Mouse (Mus musculus) left cerebral cortex, adult 18-20 months (tissue): Measurements from ENCODE around the gene Wdr70. TPM values are rescaled to one million over a fixed set of nuclear protein-coding genes. Genes with fewer than 3 reads are reported as not detected.
A peak's percentile ranks its signal among the peaks of the same experiment; 100 is the strongest.

ENCODE experiments used
- DNase-seq, 2 experiments: peaks; one replicate each; pipeline ENCODE4 v3.0.0; 2021 to 2022; ENCODE audit warnings: low spot score in 2 of 2, mixed read lengths in 1 of 2
- total RNA-seq, 2 experiments: library from RNA; stranded (reverse); gene quantifications; 2 replicates each; pipeline ENCODE4 v1.2.3; 2021

Gene Wdr70
- total RNA-seq, 2 experiments from 2014 or later: 35.7 to 37.6 TPM

- peak in 1 of 2 experiments; percentile 16 for DNase-seq
Measured at GRCm38 (mm10) chr15:7935571-7936165, 163.3 kb downstream of the Wdr70 start.

- no peak for DNase-seq
Measured at GRCm38 (mm10) chr15:7934580-7934979, 164.4 kb downstream of the Wdr70 start.

DNA sequence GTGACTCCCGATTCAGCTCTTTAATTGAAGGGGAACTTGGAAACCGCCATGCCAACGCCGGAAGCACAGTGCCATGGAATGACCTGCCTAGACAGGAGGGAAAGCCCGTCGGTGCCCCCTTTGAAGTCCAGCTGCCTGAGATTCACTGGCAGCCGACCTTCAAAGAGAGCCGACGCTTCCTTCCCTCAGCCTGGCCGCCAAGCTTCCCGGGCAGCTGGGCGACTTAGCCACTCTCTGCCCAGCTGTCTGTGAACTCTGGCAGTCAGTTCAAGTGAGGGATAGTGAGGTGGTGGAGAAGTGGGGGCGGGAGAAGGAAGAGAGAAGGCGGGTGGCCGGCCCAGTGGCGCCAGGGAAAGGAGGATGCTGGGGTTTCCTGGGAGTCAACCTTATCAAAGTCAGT lies 164.9 kb downstream of the Wdr70 start:
- DNase-seq: no peak

- DNase-seq: peak; percentile 51 to 59
Measured at GRCm38 (mm10) chr15:7931605-7932008, 167.4 kb downstream of the Wdr70 start.

GRCm38 (mm10) chr15:7925382-7925781 lies 173.6 kb downstream of the Wdr70 start:
- no peak for DNase-seq

- no peak for DNase-seq
Measured at GRCm38 (mm10) chr15:7923281-7923680, 175.7 kb downstream of the Wdr70 start.

DNA sequence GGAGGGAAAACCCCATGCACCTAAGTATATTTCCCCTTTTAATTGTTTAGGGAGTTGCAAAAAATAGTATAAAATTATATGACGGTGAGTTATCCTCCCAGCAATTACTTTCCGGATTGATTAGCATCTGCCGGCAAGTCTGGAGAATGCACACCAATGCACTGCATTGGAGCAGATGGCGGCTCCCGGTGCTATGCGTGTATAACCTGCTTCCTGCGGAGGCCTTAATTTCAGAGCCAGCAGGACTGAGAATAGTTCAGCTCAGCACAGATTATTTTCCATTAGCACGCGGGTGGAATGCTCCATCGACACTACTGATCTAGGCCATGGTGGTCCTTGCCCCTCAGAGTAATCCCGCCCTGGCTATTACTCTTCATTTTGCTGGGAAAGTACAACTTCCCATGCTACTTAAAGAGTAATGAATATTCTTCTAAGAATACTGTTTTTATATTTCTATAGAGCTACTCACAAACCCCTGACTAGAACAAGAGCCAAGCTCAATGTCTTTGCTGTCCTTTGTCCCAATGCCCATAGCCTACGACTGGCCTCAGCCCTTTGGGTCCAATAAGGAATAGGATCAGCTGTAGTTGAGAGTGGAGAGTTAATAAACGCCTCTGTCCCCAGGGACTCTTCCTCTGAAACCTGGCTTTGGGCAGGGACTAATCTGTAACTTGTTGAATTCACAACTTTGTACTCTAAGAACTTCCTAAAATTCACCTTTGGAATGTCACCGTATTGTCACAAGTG lies 176.5 kb downstream of the Wdr70 start:
- DNase-seq: no peak

DNA sequence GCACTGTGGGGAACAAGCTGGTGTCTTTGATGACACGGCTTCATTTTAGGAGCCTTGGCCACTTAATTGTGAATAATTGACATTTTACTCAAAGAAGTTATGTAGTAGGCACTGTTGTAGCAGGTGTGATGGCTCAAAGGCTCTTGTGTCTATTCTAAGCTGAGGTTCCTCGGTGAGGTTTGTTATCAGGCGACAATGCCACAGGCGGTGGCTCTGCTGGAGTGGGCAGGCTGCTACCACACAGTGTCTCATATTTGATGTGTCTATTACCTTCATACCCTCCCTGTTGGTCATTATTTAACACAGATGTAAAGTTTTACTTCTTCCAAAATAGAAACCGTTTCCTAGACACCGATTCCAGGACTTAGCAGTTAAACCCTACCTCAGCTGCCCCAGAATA lies 177.9 kb downstream of the Wdr70 start:
- no peak for DNase-seq

DNA sequence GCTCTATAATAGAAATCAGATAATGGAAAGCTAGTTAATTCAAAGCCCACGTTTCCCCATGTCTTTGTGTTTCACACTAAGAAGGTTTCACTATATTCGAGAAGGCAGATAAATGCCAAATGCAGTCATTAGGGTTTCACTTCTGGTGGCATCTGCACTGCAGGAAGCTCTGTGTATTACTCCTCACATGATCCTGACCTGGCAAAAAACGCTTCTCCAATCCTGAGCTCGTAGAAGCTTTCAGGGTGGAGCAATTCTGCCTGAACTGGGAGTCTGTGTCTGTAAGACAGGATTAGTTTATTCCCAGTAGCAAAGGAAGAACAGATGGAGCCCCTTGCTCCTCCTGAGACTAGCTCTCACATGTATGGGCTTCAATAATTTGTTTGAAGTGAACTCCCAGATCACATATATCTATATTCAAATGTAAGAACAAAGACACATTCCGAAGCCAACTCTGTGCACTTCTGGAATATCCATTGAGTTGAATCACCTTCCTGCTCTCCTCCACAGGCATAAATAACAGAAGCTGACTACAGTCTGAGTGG lies 192.4 kb downstream of the Wdr70 start:
- DNase-seq: no peak

GRCm38 (mm10) chr15:7899286-7899685 lies 199.7 kb downstream of the Wdr70 start:
- no peak for DNase-seq

DNA sequence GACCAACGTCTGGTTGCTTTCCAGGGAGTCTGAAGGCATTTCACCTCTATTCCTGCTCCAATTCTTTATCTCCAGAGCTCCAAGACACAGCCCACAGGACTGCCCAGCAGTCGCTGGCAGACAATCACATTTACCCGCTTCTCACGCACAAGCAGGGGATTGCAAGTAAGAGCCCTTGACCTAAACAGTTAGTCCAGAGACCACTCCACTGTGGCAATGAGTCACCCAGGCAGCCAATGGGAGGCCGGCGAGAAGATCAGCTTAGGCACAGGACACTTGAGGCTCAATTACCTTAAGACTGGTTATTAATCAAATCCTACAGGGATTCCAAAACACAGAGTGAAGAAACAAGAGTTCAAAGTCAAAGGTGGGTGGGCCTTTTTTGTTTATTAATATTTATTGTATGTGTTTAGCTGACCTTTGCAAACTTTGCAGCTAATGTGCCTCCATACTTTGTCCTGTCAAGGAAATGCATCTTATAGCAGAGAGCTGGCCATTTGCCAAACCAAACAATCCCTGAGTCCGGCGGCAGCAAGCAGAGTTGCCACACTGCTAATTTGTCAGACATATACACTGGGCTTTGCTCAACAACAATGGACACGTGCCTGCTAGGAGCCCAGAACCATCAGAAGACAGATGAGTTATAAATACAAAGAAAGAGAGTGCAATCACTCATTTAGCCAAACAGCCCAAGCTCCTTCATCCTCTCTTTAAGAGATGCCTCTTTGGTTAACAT lies 207.3 kb downstream of the Wdr70 start:
- DNase-seq: no peak

GRCm38 (mm10) chr15:7890286-7890685 lies 208.7 kb downstream of the Wdr70 start:
- DNase-seq: no peak

DNA sequence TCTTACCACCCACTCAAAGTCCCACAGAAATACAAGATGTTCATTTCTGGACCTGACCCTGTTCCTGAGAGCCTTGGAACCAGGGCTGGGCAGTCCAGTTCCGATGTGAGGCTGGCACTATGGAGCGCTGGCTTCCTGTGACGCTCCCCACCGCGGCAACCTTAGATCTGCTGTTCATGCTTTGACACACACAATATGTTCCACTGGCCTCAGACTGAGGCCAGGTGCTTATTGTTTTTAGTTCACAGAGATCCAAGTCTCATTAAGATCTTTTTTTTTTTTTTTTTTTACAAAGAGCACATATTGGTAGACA lies 209.7 kb downstream of the Wdr70 start:
- DNase-seq: no peak

DNA sequence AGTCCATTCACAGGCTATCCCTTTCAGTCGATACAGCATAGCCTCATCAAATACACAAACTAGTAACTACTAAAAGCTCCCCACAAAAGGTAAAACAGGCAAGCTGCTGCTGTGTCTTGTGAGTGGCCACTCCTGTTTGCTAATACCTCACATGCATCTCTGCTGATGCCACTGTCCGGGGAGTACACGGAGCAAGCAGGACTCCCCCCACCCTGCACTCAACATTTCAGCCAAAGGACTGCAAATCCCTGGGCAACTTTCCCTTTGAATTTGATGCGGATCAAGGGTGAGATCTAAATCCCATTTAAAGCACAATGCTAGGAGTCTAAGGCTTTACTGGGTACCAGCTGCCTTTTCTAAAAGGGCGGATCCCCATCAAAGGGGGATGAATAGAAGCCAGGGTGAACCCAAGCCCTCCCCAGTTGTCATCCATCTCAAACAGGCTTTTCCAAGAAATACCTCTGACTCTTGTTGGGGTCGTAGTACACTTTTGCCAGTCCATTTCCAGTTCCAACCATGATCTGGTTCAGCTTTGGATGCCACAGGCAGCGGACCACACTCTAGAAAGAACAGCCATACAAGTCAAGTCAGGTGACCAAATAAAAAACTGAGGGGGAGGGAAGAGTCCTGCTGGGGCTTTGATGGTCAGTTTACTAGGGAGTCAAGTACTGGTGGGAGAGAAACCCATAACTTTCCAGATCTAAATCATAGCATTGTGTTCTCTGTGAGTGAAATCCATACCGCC lies 210.2 kb downstream of the Wdr70 start:
- DNase-seq: no peak

GRCm38 (mm10) chr15:7886591-7886990 lies 212.4 kb downstream of the Wdr70 start:
- DNase-seq: no peak

GRCm38 (mm10) chr15:7885106-7885505 lies 213.9 kb downstream of the Wdr70 start:
- DNase-seq: no peak

DNA sequence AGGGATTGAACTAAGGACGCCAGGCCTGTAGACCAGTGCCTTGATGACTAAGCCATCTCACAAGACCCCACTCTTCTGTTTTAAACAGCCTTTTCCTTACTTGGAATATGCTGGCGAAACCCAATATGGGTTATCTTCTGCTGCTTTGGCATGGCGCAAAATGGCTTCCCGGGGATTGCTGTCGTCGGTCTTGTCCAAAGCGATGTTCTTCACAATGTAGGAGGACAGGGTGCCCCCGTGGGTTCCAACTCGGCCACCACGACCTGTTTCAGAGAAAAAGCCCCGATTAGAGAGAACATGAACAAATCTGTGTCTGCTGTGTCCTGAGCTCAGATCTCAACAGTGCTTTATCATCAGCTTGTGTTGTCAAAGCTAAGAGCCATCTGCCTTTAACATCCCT lies 214.8 kb downstream of the Wdr70 start:
- no peak for DNase-seq

- no peak for DNase-seq
Measured at GRCm38 (mm10) chr15:7879956-7880355, 219.1 kb downstream of the Wdr70 start.

DNA sequence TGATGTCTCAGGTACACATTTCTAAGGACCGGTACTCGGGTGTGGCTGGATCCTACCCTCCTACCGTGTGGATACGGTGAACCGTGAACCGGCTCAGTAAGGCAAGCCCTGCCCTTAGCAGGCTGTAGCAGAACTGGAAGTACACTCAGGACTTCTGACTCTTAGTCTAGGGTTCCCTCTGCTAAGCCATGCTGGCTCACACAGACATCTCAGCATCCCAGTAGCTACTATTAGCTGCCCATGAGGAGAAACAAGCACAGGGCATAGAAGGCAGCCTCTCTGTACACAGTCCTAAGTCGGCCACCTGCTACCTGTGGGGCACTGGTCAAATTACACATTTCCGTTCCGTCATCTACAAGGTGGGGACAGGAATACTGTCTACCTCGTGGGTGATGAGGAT lies 220.1 kb downstream of the Wdr70 start:
- no peak for DNase-seq

- no peak for DNase-seq
Measured at GRCm38 (mm10) chr15:7877560-7878467, 221.2 kb downstream of the Wdr70 start.
